Mouse (Mus musculus) monocyte, adult 2 months (primary cell): ENCODE data around the gene Ssh2.

Experiments
- DNase-seq, 2 experiments: peaks; one replicate each; pipeline ENCODE4 v3.0.0; 2022; ENCODE audit warnings: low spot score in 2 of 2, low read depth in 1 of 2

Gene Ssh2

DNA sequence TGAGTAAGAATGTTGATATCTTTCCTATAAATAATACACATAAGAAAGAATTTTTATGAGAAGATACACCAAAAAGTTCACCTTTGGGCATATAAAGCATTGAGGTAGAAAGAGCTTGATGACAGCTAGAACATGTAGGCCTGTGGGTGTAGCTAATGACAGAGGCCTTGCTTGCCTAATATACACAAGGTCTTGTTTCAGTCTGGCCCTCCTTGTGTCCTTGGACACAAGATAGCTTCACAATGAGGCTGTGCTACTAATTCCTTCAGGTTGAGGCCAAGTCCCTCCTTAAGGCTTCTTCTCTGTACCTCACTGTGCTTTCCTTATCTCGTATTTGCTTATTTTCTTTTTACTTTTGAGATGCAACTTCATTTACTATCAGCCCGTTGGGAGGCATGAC, 114.4 kb downstream of the Ssh2 start:
- no peak for DNase-seq

DNA sequence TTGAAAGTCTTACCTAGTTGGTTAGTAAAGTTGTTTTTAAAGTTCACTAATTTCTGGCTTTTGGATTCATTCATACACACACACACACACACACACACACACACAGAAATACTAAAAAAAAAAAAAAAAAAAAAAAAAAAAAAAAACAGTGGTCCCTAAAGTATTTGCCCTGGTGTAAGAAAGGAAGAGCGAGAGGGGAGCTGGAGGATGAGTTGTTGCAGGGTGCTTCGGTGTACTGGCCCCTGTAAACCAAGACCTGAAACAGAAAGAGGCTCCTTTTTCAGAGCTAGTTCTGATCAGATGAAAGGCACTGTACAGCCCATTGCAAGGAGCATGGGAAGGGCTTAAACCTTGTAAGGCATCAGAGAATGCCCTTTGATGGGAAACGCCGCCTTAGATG, 131.2 kb downstream of the Ssh2 start:
- no peak for DNase-seq

DNA sequence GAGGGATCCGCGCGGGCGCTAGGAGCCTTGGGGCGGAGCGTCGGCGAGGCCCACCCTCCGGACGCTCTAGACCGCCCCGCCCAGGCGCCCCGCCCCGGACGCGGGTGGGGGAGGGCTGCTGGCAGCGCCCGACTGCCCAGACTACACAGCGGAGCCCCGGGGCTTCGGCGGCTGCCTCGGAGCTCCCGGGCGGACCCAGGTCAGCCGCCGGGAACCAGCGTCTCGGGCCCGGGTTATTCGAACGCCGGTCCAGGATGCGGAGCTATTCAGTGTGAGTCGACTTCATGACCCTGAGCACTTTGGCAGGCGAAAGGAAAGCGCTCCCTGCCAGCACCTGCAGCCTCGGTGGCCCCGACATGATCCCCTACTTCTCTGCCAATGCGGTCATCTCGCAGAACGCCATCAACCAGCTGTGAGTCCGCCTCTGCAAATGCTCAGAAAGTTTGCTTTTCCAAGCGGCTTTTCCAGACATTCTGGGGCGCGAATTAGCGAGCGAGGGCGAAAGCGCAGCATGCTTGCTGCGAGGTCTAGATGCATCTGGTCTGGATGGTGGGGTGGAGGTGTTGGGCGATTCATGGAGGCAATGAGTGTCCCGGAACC, 132.2 kb downstream of the Ssh2 start:
- peak; percentile 55 to 81 for DNase-seq

- DNase-seq: no peak
Measured at GRCm38 (mm10) chr11:77348985-77349384, 132.9 kb downstream of the Ssh2 start.

- DNase-seq: no peak
Measured at GRCm38 (mm10) chr11:77349698-77350097, 133.6 kb downstream of the Ssh2 start.

DNA sequence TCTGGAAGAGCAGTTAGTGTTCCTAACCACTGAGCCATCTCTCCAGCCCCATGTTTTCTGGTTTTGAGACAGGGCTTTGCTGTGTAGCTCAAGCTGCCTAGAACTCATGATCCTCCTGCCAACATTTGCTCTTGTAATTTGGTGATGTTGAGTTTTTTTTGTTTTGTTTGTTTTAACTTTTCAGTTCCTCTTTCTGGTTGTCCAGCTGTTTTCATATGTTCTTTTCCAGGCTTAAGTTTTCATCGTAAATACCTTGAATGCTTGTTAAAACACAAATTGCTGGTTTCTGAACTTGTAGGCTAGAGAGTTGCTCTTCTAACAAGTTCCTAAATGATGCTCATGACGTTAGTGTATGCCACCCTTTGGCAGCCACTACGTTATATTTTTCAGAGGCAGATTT, 139.0 kb downstream of the Ssh2 start:
- no peak for DNase-seq

- no peak for DNase-seq
Measured at GRCm38 (mm10) chr11:77357839-77358238, 141.8 kb downstream of the Ssh2 start.

DNA sequence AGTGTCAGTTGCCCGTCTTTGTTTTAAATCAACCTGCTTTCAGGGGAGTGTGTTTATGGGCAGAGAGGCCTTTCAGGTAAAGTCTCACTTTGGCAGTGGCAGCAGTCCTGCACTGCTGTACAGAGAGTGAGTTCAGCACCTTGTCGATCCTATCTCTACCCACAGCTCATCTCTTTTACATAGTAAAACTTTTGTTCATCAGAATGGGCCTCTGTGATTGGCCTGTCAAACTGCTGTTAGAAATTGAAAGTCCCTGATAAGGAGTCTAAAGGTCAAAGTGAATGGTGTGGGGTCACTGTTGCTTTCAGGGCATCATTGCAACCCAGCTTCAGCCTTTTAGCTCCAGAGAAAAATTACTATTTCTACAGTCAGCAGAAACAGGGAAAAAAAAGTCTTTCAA, 147.4 kb downstream of the Ssh2 start:
- DNase-seq: no peak

GRCm38 (mm10) chr11:77364376-77364775, 148.3 kb downstream of the Ssh2 start:
- no peak for DNase-seq

- DNase-seq: no peak
Measured at GRCm38 (mm10) chr11:77365706-77366386, 149.8 kb downstream of the Ssh2 start.

DNA sequence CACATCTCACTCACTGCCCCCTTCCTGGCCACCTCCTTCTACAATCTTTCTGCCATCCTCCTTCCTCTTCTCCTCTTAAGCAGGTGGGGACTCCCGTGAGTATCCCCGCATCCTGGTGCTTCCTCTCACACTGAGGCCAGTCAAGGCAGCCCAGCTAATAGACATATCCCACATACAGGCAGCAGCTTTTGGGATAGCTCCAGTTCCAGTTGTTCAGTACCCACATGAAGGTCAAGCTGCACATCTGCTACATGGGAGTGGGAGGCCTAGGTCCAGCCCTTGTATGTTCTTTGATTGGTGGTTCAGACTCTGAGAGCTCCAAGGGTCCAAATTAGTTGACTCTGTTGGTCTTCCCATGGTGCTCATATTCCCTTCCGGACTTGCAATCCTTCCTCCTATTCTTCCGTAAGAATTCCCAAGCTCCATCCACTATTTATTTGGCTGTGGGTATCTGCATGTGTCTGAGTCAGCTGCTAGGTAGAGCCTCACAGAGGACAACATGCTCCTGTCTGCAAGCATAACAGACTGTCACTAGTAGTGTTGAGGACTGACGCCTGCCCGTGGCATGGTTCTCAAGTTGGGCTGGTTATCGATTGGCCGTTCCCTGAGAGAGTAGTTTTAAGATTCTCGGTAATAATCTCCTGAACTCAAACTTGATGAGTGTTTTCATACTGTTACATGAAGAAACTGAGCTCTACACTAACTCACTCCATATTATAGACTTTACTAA, 151.6 kb downstream of the Ssh2 start:
- DNase-seq: no peak

DNA sequence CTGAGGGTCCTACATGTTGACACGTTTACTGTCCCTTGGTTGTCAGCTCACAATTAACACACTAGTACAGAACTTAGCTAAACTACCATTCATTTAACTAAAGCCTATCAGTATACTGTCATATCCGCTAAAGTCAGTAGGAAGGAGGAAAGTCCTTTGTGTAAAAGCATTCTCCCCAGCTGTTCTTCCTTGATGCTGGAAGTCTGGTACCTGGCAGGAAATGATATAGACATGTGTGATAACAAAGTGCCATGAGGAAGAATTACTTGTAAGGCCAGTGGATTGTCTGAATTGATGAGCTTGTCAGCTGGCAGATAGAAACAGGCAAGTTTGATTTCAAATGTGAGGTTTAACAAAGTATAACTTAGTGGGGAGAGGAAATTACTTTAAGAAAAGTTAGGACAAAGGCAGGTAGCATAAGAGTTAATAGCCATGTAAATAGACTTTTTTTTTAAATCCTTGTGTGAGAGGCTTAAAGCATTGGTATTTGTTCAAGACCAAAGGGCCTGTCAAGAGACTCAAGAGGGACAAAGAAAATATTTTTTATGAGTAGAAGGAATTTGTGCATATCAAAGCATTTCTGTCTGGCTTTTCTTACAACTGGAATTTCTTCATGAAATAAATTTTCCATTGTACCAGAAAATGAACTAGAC, 153.2 kb downstream of the Ssh2 start:
- DNase-seq: no peak

GRCm38 (mm10) chr11:77369841-77370191, 153.7 kb downstream of the Ssh2 start:
- DNase-seq: no peak

DNA sequence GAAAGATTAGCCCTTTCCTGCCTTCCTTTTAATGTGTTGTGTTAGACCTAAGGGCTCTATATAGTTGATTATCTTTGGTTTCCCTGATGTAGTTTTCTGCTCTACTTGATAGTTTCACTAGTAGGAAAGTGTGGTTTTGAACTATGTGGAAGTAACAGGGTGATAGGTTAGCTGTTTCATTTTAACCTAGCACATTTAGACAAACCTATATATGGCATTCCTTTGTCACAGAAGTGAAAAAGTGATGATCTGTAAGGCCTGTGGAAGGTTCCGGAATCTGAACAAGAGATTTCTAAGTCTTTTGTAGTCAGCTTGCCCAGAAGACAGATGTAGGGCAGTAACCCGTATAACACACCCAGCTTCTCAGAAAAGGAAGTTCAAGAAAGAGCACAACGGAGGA, 155.0 kb downstream of the Ssh2 start:
- DNase-seq: no peak

- DNase-seq: no peak
Measured at GRCm38 (mm10) chr11:77371696-77372095, 155.6 kb downstream of the Ssh2 start.

DNA sequence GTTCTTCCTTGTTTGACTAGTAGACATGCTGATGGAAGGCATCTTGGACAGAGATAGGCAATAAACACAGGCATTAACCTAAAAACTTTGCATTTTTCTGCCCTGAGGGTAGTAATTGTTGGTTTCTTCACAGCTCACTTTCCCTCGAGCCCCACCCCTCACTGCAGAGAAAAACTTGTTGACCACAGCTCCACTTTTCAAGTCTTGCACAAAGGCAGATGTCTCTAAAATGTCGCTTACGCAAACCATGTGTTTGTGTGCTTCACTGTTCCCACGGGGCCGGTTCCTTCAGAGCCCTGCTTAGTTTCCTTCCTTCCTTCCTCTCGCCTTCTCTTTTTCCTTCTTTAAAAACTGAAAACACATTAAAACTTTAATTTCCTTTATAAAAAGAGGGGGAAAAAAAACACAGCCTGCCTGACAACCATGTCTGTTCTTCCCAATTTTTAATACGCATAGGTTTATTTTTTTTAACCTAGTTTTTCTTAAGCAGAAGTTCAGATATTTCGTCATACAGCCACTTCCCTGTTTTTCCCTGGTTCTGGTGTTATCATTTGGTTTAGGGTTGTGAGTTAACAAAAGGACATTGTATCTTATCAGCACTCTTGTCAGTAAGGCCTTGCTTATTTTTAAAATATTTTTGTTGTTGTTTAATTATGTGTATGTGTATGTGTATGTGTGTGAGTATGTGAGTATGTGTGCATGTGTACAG, 156.3 kb downstream of the Ssh2 start:
- peak; percentile 63 to 64 for DNase-seq

- no peak for DNase-seq
Measured at GRCm38 (mm10) chr11:77378622-77379021, 162.5 kb downstream of the Ssh2 start.

DNA sequence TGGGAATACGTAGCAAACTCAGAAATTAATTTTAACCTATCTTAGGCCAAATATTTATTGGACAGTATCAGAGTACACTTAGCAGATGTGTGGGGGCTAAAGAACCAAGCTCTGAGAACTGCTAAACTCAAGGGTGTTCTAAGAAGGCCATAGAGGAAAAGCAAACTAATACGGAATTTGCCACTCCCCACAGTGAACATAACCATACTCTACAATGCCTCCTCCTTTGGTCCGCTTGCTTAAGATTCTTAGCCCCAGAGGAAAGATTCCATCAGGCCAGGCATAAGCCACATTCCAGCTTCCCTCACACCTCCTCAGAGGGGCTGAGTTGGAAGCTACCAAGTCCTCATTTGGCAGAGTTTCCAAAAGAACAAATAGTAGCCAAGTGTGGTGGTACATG, 165.1 kb downstream of the Ssh2 start:
- no peak for DNase-seq

GRCm38 (mm10) chr11:77384151-77384550, 168.1 kb downstream of the Ssh2 start:
- DNase-seq: no peak

GRCm38 (mm10) chr11:77385706-77386690, 169.9 kb downstream of the Ssh2 start:
- peak; percentile 64 to 70 for DNase-seq
